In the genomic region with DNA sequence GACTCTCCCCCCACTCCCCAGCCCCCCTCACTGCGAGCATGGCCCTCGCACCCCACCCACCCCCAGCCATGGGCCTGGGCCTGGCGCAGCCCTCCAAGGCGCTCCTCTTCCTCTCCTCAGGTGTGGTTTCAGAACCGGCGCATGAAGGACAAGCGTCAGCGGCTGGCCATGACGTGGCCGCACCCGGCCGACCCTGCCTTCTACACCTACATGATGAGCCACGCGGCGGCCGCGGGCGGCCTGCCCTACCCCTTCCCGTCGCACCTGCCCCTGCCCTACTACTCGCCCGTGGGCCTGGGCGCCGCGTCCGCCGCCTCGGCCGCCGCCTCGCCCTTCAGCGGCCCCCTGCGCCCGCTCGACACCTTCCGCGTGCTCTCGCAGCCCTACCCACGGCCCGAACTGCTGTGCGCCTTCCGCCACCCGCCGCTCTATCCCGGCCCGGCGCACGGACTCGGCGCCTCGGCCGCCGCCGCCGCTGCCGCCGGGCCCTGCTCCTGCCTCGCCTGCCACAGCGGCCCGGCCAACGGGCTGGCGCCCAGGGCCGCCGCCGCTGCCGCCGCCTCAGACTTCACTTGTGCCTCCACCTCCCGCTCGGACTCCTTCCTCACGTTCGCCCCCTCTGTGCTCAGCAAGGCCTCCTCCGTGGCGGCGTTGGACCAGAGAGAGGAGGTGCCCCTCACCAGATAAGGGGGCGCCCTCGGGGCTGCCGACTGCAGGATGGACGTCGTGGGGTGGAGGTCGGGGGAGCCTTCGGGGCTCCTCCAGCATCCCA, we compare ENCODE assay signal across 9 mouse cellular contexts. TPM values are rescaled to one million over a fixed set of nuclear protein-coding genes. Genes with fewer than 3 reads are reported as not detected.
DNase-seq lines count a peak whose midpoint lies in the region; ATAC-seq and TF ChIP-seq lines count a peak whose summit lies in the region.
"Had no signal": no experiment of that assay in that cellular context is flagged by ENCODE, and none has a peak within 500 bp of the region (broad histone marks: within the 10 kb centered on the region; RNA-seq: fewer than 3 reads in every experiment).

No protein-coding gene starts in this region.

- peak; percentile 12 to 14 for DNase-seq in cerebellum, postnatal 14 days
- no peak for DNase-seq in cerebellum, adult 11 months
- no peak for DNase-seq in limb, embryonic 14.5 days (ENCODE audit: low spot score)
- DNase-seq in left cerebral cortex, postnatal 4 days = no peak
- DNase-seq: adrenal gland, postnatal 14 days had no signal

- peaks cover 97% of the 10 kb centered on the region for H3K27me3 ChIP-seq in megakaryocyte, embryonic 14.5 days (replicated peaks)
- peaks cover 93% of the 10 kb centered on the region for H3K27me3 ChIP-seq in limb, embryonic 14.5 days (ENCODE audit: control insufficient read depth, insufficient read depth, low read length)
- H3K27me3 ChIP-seq in stomach, embryonic 15.5 days (replicated peaks) = peaks cover 93% of the 10 kb centered on the region

- H3K36me3 ChIP-seq in megakaryocyte, embryonic 14.5 days (replicated peaks; ENCODE audit: low read length) = no peaks in the 10 kb centered on the region
- no peaks in the 10 kb centered on the region for H3K36me3 ChIP-seq in limb, embryonic 14.5 days (ENCODE audit: control insufficient read depth, insufficient read depth, low read length)
- H3K36me3 ChIP-seq in stomach, embryonic 15.5 days = no peaks in the 10 kb centered on the region

- peaks cover 22% of the 10 kb centered on the region for H3K4me1 ChIP-seq in megakaryocyte, embryonic 14.5 days
- H3K4me1 ChIP-seq in limb, embryonic 14.5 days (ENCODE audit: control insufficient read depth, insufficient read depth, low read length) = peaks cover 18% of the 10 kb centered on the region
- H3K4me1 ChIP-seq in stomach, embryonic 15.5 days = peaks cover 23% of the 10 kb centered on the region

- intact Hi-C loops in left cerebral cortex, postnatal 4 days (cut with DNase I) = loop anchor here (10.0 kb wide), 1 partner anchor 408 kb away; no protein-coding TSS in a partner anchor

- H3K4me2 ChIP-seq in limb, embryonic 14.5 days (replicated peaks; ENCODE audit: low read depth, low read length, severe bottlenecking) = peak overlapping the region; percentile 81
- H3K4me2 ChIP-seq in stomach, embryonic 15.5 days = peak overlapping the region; percentile 64

- H3K9me3 ChIP-seq in megakaryocyte, embryonic 14.5 days = no peaks in the 10 kb centered on the region
- no peaks in the 10 kb centered on the region for H3K9me3 ChIP-seq in limb, embryonic 14.5 days (ENCODE audit: control insufficient read depth, low read length)
- no peaks in the 10 kb centered on the region for H3K9me3 ChIP-seq in stomach, embryonic 15.5 days

- 4% methylated on average over 47 of the region's 81 CpGs for WGBS in limb, embryonic 14.5 days
- 6% methylated on average over 64 of the region's 81 CpGs for WGBS in stomach, embryonic 15.5 days

- no peak for TF ChIP-seq POLR2A in limb, embryonic 14.5 days (IDR thresholded peaks at IDR 0.05; ENCODE audit: borderline replicate concordance, extremely low read depth, insufficient read depth, insufficient read length)

- H3K27ac ChIP-seq in limb, embryonic 14.5 days (replicated peaks; ENCODE audit: low read depth, low read length) = no peak overlapping the region
- no peak overlapping the region for H3K27ac ChIP-seq in stomach, embryonic 15.5 days

- no peak for ATAC-seq in megakaryocyte, adult 5-6 weeks (ENCODE audit: poor library complexity, severe bottlenecking)
- no peak for ATAC-seq in limb, embryonic 14.5 days (ENCODE audit: low FRiP score, low read depth)
- 0 out of 2 replicates have a peak, but pooled peaks have one; percentile 27 for ATAC-seq in stomach, embryonic 15.5 days (ENCODE audit: insufficient read depth, low FRiP score, low read depth)
- ATAC-seq in erythroblast, adult 5-6 weeks (replicated peaks; ENCODE audit: low FRiP score, poor library complexity, severe bottlenecking) = no peak

- H3K4me3 ChIP-seq in megakaryocyte, embryonic 14.5 days (replicated peaks) = peak overlapping the region; percentile 42
- peak overlapping the region; percentile 42 for H3K4me3 ChIP-seq in limb, embryonic 14.5 days (replicated peaks; ENCODE audit: low read length)
- peak overlapping the region; percentile 28 for H3K4me3 ChIP-seq in stomach, embryonic 15.5 days (replicated peaks)

- peak overlapping the region; percentile 45 for H3K9ac ChIP-seq in limb, embryonic 14.5 days (ENCODE audit: low read depth, low read length, severe bottlenecking)
- H3K9ac ChIP-seq in stomach, embryonic 15.5 days = no peak overlapping the region

RNA-seq across cellular contexts. Expression of a gene that starts 3.3 kb away (rescaled TPM):
- polyA plus RNA-seq in megakaryocyte, embryonic 14.5 days (2012; ENCODE audit: insufficient read depth, low replicate concordance) = not detected in 2 replicates
- not detected in 2 replicates for total RNA-seq in megakaryocyte, adult 5-6 weeks (2015)
- not detected in 2 replicates for total RNA-seq in megakaryocyte, adult 5-6 weeks (2017)
- 0.64 and 0.93 TPM in 2 replicates for polyA plus RNA-seq in limb, embryonic 14.5 days (2012; rRNA removed)
- polyA plus RNA-seq in limb, embryonic 14.5 days (2014; fragmentation: Nextera tagmentation; extraction: Ambion mirVana) = 0.18 and 0.44 TPM in 2 replicates
- 0.05 TPM in 1 of 2 replicates, not detected in the other for polyA plus RNA-seq in stomach, embryonic 15.5 days (2015; fragmentation: Nextera tagmentation; extraction: Ambion mirVana)
- not detected for total RNA-seq in left cerebral cortex, postnatal 4 days (2021)
- total RNA-seq in erythroblast, adult 5-6 weeks (2015; ENCODE audit: low replicate concordance) = not detected in 2 replicates
- total RNA-seq in erythroblast, adult 5-6 weeks (2017; ENCODE audit: low replicate concordance) = not detected in 2 replicates
- total RNA-seq: adrenal gland, postnatal 14 days had no signal

RNA-seq across cellular contexts. Expression of a gene that starts 55.9 kb away (rescaled TPM):
- polyA plus RNA-seq in megakaryocyte, embryonic 14.5 days (2012; ENCODE audit: insufficient read depth, low replicate concordance) = not detected in 2 replicates
- not detected in 2 replicates for total RNA-seq in megakaryocyte, adult 5-6 weeks (2015)
- total RNA-seq in megakaryocyte, adult 5-6 weeks (2017) = not detected in 2 replicates
- 26.0 and 37.6 TPM in 2 replicates for polyA plus RNA-seq in limb, embryonic 14.5 days (2012; rRNA removed)
- 16.0 and 24.1 TPM in 2 replicates for polyA plus RNA-seq in limb, embryonic 14.5 days (2014; fragmentation: Nextera tagmentation; extraction: Ambion mirVana)
- 0.15 TPM in 1 of 2 replicates, not detected in the other for polyA plus RNA-seq in stomach, embryonic 15.5 days (2015; fragmentation: Nextera tagmentation; extraction: Ambion mirVana)
- total RNA-seq in left cerebral cortex, postnatal 4 days (2021) = not detected
- total RNA-seq in erythroblast, adult 5-6 weeks (2015; ENCODE audit: low replicate concordance) = not detected in 2 replicates
- not detected in 2 replicates for total RNA-seq in erythroblast, adult 5-6 weeks (2017; ENCODE audit: low replicate concordance)
- total RNA-seq: adrenal gland, postnatal 14 days had no signal

Comparison
In these comparisons a context has a peak if more than half of its experiments do, and no peak if none do; other contexts are left out.
1. DNase-seq: peak in cerebellum, postnatal 14 days (2 of 2); none in cerebellum, adult 11 months (single experiment), limb, embryonic 14.5 days (single experiment) and left cerebral cortex, postnatal 4 days (single experiment).
2. Peak in every context shown above with its lines, with median percentiles within 50 percentile points of each other: H3K4me3 ChIP-seq.